Mouse (Mus musculus): Measurements from ENCODE around the gene Hbq1a.

GRCm38 (mm10) chr11:32265117-32265738, 34.6 kb upstream of the Hbq1a start:
- TF ChIP-seq TAL1 (IDR thresholded peaks at IDR 0.05; ENCODE audit: low read length) (peak; percentile 87), GATA1 (IDR thresholded peaks at IDR 0.05; ENCODE audit: low read length) (peak; percentile 86)

Measured in erythroblast, embryonic 14.5 days (primary cell).